Mouse (Mus musculus): ENCODE results near the gene Ston2. TPM values are rescaled to one million over a fixed set of nuclear protein-coding genes. Genes with fewer than 3 reads are reported as not detected.
"Not testable (repeated sequence)": the region's sequence is repeated elsewhere in the genome, so short reads cannot be mapped to it uniquely, and the experiment has no call there.

Gene Ston2
- total RNA-seq, 2 experiments from 2014 or later: 28.8 to 33.1 TPM

GRCm38 (mm10) chr12:91591191-91591590, 197.0 kb downstream of the Ston2 start:
- DNase-seq (ENCODE audit: low spot score in 2 of 2): no peak

DNA sequence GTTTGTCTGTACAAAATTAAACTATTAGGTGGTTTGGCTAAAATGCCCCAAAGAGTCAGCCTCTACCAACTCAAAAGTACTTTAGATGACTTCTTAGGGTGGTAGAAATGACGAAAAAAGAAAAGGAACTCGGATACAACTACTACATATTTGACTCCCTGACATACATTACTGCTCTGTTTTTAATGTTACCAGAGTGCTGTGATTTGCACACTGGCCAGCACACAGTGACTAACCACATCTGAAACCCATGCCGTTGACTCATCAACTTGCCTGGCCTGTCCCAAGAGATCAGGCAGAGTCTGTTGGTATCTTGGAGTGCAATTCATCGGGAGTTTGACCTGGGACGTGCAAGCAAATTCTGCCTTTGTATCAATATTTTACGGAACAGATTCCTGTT, 197.5 kb downstream of the Ston2 start:
- no peak for DNase-seq (ENCODE audit: low spot score in 2 of 2)

- DNase-seq (ENCODE audit: low spot score in 2 of 2): peak; percentile 94 to 96
Measured at GRCm38 (mm10) chr12:91589847-91590690, 198.1 kb downstream of the Ston2 start, which contains the start of gene Gtf2a1. TSS of gene Gtf2a1 (minus strand) at chr12:91590487.

GRCm38 (mm10) chr12:91589542-91589846, 198.7 kb downstream of the Ston2 start:
- no peak for DNase-seq (ENCODE audit: low spot score in 2 of 2)

DNA sequence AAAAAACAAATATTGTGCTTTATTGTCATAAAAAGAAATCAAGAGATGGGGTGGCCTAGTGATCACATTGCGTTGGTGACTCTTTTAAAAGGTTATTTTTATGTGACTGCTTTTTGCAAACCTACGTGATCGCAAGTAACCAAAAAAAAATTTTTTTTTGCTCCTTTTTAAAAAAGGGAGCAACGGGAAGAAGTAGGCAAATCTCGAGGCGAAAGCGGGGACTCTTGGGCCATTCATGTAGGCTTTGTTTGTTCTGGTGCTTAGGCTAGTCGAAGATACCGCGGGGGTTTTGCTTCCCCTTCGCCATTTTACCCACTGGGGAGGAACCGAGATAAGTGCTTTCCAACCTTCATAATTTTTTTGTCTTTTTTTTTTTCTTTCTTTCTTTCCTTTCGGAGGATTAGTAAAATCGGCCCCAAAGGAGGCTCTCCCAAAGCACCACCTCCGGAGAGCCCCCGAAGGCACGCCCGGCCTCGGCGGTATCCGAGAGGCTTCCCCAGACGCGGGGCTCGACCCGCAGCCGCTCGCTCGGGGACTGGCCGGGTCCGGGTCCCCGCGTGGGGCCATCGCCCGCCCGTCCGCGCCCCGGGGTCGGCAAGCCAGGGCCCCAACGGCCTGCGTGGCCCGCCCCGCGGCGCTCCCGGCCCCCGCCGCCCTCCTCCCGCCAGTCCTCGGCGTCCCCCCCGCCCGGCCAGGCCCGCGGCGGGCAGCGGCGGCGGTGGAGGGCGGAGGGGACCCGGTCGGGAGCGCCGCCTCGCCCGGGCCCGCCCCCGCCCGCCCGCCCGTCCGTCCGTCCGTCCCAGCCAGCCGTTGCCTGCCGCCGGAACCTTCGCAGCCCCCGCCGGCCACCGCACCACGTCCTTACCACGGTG, 199.3 kb downstream of the Ston2 start:
- DNase-seq (ENCODE audit: low spot score in 2 of 2): peak; percentile 49 to 65

DNA sequence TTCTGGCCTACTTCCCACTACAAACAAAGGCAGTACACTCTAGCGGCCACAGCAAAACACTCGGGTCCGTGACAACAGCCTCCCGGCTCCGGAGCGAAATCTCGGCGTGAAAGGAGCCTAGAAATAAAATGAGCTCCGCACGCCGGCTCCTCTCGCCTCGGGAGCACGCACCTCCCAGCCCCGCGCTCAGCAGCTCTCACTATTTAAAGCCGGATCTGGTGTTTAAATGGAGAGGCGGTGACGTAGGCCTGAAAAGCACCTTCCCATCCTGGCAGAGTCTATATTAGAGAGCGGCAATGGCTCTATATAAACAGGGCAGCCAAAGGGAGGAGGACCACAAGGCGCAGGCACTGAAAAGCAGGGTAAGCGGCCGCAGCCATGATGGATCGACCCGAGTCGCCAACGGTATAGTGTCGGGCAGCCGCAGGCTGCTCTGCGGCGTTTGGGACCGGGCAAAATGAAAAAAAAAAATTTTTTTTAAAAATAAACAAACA, 200.0 kb downstream of the Ston2 start:
- DNase-seq (ENCODE audit: low spot score in 2 of 2): peak; percentile 85 to 88

DNA sequence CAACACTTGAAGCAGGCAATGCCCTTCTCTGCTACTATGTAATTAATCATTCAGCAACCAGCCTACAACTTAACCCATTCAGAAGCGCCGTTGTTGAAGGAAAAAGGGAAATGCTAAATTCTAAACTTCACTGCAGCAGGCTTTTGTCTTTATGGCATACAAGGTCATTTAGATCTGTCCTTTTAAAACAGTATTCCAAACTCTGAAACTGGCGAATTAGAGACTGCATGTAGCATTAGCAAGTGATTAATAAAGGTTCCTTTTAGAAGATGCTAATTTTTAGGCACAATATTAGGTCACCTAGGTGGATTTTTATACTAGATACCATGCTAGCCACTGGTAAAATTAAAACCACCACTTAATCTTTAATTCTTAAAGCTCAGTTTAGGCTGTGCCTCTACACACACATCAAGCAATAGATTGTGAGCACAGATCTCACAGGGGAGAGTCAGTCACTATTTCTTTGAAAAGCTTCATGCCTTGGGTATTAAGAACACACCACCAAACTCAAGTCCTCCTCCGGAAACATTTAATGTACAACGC, 200.6 kb downstream of the Ston2 start:
- DNase-seq (ENCODE audit: low spot score in 2 of 2): no peak

DNA sequence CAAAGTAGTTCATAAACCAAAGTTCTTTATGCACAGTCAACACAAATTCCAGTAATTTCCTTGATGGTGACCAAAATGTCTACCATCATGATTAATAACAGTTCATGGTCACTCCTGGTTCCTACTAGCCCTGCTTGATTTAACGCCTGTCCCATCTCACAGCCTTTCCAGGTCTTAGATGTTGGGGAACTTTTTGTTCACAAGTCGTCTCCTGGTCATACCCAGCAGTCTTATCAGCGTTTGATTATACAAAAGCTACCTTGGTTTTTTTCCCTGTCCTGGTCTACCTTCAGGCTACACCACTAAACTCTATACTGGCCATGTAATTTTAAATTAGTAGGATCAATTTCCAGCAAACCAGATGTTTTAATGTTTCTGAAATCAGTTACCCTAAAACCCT, 201.1 kb downstream of the Ston2 start:
- no peak for DNase-seq (ENCODE audit: low spot score in 2 of 2)

DNA sequence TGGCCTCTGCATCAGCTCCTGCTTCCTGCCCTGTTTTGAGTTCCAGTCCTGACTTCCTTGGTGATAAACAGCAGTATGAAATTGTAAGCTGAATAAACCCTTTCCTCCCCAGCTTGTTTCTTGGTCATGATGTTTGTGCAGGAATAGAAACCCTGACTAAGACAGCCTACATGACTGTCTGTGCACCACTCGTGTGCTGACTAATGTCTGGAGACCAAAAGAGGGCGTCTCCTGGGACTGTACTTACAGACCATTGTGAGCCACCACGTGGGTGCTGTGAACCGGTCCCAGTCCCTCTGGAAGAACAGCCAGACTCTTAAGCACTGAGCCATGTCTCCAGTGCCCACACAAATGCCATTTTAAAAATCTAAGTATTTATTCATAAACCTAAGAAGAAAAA, 202.4 kb downstream of the Ston2 start:
- not testable (repeated sequence) for DNase-seq (ENCODE audit: low spot score in 2 of 2)

DNA sequence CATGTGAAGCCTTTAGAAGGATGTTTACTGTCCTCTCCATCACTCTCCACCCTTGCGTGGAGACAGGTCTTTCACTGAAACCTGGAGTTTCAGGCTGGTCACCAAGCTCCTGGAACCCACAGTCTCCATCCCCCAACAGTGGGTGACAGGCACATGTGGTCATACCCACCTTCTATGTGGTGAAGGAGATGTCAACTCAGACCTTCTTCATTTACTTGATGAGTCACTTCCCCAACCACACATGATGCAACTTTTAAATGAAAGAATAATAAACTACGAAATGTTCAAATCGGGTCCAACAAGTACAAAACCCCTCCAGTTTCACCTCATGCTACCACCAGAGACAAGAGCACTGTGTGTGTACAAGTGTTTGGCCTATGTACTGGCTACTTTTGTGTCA, 203.0 kb downstream of the Ston2 start:
- no peak for DNase-seq (ENCODE audit: low spot score in 2 of 2)

- DNase-seq (ENCODE audit: low spot score in 2 of 2): no peak
Measured at GRCm38 (mm10) chr12:91583409-91583808, 204.8 kb downstream of the Ston2 start.

Small RNA genes lying within 50 kb of the gene (microRNA-seq; reads per million reads assigned to microRNA genes)
- 0 reads per million in 2 experiments for gene Gm22015

Other genes starting within 250 kb of the Ston2 start
- 10 to 100 TPM; 42.1 to 50.1 TPM for gene Gtf2a1, start 197.9 kb downstream of the Ston2 start, total RNA-seq (2021)
- 100 to 1,000 TPM; 132 to 138 TPM for gene Sel1l, start 60.8 kb upstream of the Ston2 start, total RNA-seq (2021)

All from layer of hippocampus, postnatal 10 days (tissue).